Mouse (Mus musculus): ENCODE results near the gene Babam2. TPM values are rescaled to one million over a fixed set of nuclear protein-coding genes. Genes with fewer than 3 reads are reported as not detected.

The Babam2 gene
- polyA plus RNA-seq, 1 experiment from 2014 or later = 33.5 TPM

DNA sequence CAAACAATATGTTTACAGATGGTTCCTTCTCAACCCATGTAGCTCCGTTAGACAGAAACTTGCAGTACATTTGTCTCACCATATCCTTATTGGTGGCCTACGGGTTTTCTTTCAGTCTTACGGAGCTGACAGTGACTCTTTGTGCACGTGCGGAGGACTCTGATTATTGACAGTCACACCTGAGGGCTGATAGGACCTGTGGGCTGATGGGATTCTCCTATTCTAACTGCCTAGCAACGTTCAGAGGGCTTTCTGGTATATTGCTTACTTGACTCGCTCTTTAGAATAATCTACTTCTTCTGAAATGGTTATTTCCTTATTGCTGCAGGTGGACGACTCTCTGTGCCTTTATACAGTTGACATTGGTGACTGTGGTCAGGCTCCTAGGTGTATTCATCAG, 243.4 kb downstream of the Babam2 start:
- Histone ChIP-seq H3K9ac (replicated peaks; ENCODE audit: low read length) (no peak overlapping the region), H3K27me3 (ENCODE audit: control insufficient read depth, insufficient read depth, low read length) (no peaks in the 10 kb centered on the region), H3K36me3 (ENCODE audit: control insufficient read depth, insufficient read depth, low read length) (no peaks in the 10 kb centered on the region), H3K4me2 (ENCODE audit: low read length) (no peak overlapping the region), H3K4me1 (ENCODE audit: control insufficient read depth, insufficient read depth, low read length) (no peaks in the 10 kb centered on the region), H3K4me3 (replicated peaks; ENCODE audit: low read depth, low read length) (no peak overlapping the region), H3K27ac (replicated peaks; ENCODE audit: low read depth, low read length) (no peak overlapping the region), H3K9me3 (ENCODE audit: control insufficient read depth, low read length) (no peaks in the 10 kb centered on the region)
- no peak for ATAC-seq (ENCODE audit: low FRiP score, low TSS enrichment)
- 92% methylated on average over 8 of the region's 8 CpGs for whole genome bisulfite sequencing
- DNase-seq = no peak

DNA sequence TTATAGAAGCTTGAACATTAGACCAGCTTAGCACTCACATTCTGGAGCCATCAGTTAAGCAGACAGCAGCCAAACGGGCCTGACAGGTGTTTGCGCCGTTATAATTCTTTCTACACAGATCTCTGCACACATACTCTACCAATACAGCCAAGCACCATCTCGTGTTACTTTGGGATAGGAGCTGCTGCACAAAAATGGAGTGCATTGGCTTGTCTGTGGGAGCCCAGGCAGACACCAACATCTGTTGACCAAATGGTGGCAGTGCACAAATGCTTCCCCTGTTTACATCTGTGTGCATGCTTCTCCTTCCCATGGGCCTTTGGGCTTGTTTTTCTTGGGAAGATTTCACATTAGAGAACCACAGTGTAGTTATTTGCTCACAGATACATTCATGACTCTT, 249.7 kb downstream of the Babam2 start:
- WGBS = 90% methylated on average over 4 of the region's 4 CpGs
- ATAC-seq (ENCODE audit: low FRiP score, low TSS enrichment) (no peak), DNase-seq (no peak)

DNA sequence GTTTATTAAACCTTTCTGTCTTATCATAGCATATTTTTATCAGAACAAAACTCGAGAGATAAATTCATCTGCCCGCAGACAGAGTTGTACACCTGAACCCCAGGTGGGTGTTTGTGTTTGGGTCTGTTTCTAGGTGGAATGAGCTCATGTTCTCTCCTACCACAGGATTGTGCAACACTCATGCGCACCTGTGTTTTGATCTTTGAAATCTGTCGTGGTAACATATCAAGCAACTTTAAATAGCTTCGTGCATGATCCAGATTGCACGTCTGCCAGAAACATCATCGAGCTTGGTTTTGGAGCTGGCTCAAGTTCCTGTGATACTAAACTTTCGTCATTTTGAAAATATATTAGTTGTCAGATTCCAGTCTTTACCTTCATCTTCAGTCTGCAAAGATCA, 251.9 kb downstream of the Babam2 start:
- no peak overlapping the region for H3K4me2 ChIP-seq (ENCODE audit: low read length)
- no peak for DNase-seq
- no peaks in the 10 kb centered on the region for H3K4me1 ChIP-seq (ENCODE audit: control insufficient read depth, insufficient read depth, low read length)

More for the DNA sequence above, 249.7 kb downstream of the Babam2 start:
- Histone ChIP-seq H3K4me2 (ENCODE audit: low read length) (no peak overlapping the region), H3K4me1 (ENCODE audit: control insufficient read depth, insufficient read depth, low read length) (no peaks in the 10 kb centered on the region), H3K4me3 (replicated peaks; ENCODE audit: low read depth, low read length) (no peak overlapping the region), H3K27ac (replicated peaks; ENCODE audit: low read depth, low read length) (no peak overlapping the region), H3K9ac (replicated peaks; ENCODE audit: low read length) (no peak overlapping the region), H3K9me3 (ENCODE audit: control insufficient read depth, low read length) (no peaks in the 10 kb centered on the region), H3K36me3 (ENCODE audit: control insufficient read depth, insufficient read depth, low read length) (no peaks in the 10 kb centered on the region), H3K27me3 (ENCODE audit: control insufficient read depth, insufficient read depth, low read length) (no peaks in the 10 kb centered on the region)

DNA sequence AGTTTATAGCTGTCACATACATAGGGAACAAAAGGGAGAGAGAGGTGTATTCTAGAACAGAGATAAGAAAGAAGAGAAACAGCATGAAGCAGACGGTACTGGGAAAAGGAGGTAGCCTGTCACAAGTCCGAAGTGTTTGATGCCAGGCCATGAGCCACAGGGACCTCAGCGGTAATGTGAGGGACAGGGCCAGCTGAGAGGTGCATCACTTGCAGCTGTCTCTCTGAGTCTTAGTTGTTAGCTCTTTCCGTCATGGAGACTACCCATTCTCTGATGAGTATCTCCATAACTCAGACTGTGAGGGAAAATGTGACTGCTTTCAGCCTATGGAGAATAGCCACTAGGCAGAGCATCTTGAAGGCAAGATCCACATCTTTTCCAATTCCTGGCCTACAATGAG, 253.0 kb downstream of the Babam2 start:
- H3K4me2 ChIP-seq (ENCODE audit: low read length) = no peak overlapping the region
- DNase-seq = no peak
- H3K9ac ChIP-seq (replicated peaks; ENCODE audit: low read length) = no peak overlapping the region
- H3K9me3 ChIP-seq (ENCODE audit: control insufficient read depth, low read length) = no peaks in the 10 kb centered on the region
- no peaks in the 10 kb centered on the region for H3K27me3 ChIP-seq (ENCODE audit: control insufficient read depth, insufficient read depth, low read length)
- no peak overlapping the region for H3K27ac ChIP-seq (replicated peaks; ENCODE audit: low read depth, low read length)
- no peak overlapping the region for H3K4me3 ChIP-seq (replicated peaks; ENCODE audit: low read depth, low read length)
- 91% methylated on average over 4 of the region's 4 CpGs for WGBS
- no peaks in the 10 kb centered on the region for H3K4me1 ChIP-seq (ENCODE audit: control insufficient read depth, insufficient read depth, low read length)
- no peaks in the 10 kb centered on the region for H3K36me3 ChIP-seq (ENCODE audit: control insufficient read depth, insufficient read depth, low read length)
- ATAC-seq (ENCODE audit: low FRiP score, low TSS enrichment) = no peak

More for the DNA sequence above, 251.9 kb downstream of the Babam2 start:
- Histone ChIP-seq H3K36me3 (ENCODE audit: control insufficient read depth, insufficient read depth, low read length) (no peaks in the 10 kb centered on the region), H3K4me3 (replicated peaks; ENCODE audit: low read depth, low read length) (no peak overlapping the region), H3K27me3 (ENCODE audit: control insufficient read depth, insufficient read depth, low read length) (no peaks in the 10 kb centered on the region), H3K27ac (replicated peaks; ENCODE audit: low read depth, low read length) (no peak overlapping the region), H3K9me3 (ENCODE audit: control insufficient read depth, low read length) (no peaks in the 10 kb centered on the region), H3K9ac (replicated peaks; ENCODE audit: low read length) (no peak overlapping the region)
- ATAC-seq (ENCODE audit: low FRiP score, low TSS enrichment) = no peak
- 93% methylated on average over 8 of the region's 8 CpGs for WGBS

DNA sequence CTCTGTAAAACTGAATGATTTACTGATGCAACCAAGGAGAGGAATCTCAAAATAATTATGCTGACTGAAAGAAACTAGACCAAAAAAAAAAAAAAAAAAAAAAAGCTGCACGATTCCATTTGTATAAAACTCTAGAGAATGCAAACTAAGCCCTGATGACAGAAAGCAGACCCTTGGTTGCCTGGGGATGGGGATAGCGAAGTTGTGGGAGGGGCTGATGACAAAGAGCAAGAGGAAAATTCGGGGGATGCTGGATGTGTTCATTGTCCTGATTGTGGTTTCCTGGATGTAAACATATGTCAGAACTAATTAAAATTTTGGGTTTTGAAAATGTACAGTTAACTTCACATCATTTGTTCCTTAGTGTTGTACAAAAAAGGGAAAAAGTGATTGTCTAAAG, 257.7 kb downstream of the Babam2 start:
- Histone ChIP-seq H3K27me3 (ENCODE audit: control insufficient read depth, insufficient read depth, low read length) (no peaks in the 10 kb centered on the region), H3K27ac (replicated peaks; ENCODE audit: low read depth, low read length) (no peak overlapping the region), H3K4me2 (ENCODE audit: low read length) (no peak overlapping the region), H3K9me3 (ENCODE audit: control insufficient read depth, low read length) (no peaks in the 10 kb centered on the region), H3K36me3 (ENCODE audit: control insufficient read depth, insufficient read depth, low read length) (no peaks in the 10 kb centered on the region), H3K4me1 (ENCODE audit: control insufficient read depth, insufficient read depth, low read length) (no peaks in the 10 kb centered on the region), H3K9ac (replicated peaks; ENCODE audit: low read length) (no peak overlapping the region), H3K4me3 (replicated peaks; ENCODE audit: low read depth, low read length) (no peak overlapping the region)
- WGBS = 71% methylated on average over 3 of the region's 3 CpGs
- DNase-seq (no peak), ATAC-seq (ENCODE audit: low FRiP score, low TSS enrichment) (no peak)

DNA sequence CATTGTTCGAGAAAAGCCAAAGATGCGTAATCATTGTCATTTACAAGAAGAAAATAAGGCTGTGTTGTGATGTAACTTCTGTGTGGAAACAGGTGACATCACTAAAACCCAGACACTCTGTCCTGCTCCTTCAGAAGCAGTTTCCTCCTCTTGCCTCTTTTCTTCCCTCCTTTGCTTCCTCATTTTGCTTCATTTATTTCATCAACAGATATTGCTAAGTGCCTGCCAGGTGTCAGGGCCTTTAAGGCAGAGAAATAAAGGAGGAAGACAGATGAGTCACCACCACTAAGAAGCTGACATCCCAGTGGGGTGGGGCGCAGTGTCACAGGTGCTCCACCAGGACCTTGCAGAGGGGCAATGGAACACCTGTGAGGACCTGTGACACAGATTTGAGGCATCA, 258.9 kb downstream of the Babam2 start:
- Histone ChIP-seq H3K4me1 (ENCODE audit: control insufficient read depth, insufficient read depth, low read length) (no peaks in the 10 kb centered on the region), H3K27ac (replicated peaks; ENCODE audit: low read depth, low read length) (no peak overlapping the region), H3K4me3 (replicated peaks; ENCODE audit: low read depth, low read length) (no peak overlapping the region), H3K9me3 (ENCODE audit: control insufficient read depth, low read length) (no peaks in the 10 kb centered on the region), H3K27me3 (ENCODE audit: control insufficient read depth, insufficient read depth, low read length) (no peaks in the 10 kb centered on the region), H3K4me2 (ENCODE audit: low read length) (no peak overlapping the region), H3K36me3 (ENCODE audit: control insufficient read depth, insufficient read depth, low read length) (no peaks in the 10 kb centered on the region), H3K9ac (replicated peaks; ENCODE audit: low read length) (no peak overlapping the region)
- ATAC-seq (ENCODE audit: low FRiP score, low TSS enrichment) (no peak), DNase-seq (no peak)
- WGBS = 96% methylated on average over 3 of the region's 3 CpGs

DNA sequence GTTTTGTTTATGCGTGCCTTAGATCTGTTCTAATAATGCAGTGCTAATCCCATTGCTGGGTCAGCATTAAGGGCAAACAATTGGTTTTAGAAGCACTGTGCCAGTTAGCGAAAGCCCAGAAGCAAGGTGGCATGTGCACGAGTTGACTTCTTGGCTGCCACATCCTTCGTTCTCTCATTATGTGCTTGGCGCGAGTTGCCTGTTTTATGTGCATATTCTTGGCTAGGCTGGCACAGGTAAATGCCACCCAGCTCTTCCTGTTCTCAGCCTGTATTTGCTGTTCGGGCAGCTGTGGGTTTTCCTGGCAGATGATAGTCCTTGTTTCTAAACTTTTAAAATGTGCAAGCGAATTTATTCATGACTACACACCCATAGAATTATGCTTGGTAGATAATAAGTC, 262.4 kb downstream of the Babam2 start:
- Histone ChIP-seq H3K4me3 (replicated peaks; ENCODE audit: low read depth, low read length) (no peak overlapping the region), H3K27me3 (ENCODE audit: control insufficient read depth, insufficient read depth, low read length) (no peaks in the 10 kb centered on the region), H3K36me3 (ENCODE audit: control insufficient read depth, insufficient read depth, low read length) (no peaks in the 10 kb centered on the region), H3K4me2 (ENCODE audit: low read length) (no peak overlapping the region), H3K4me1 (ENCODE audit: control insufficient read depth, insufficient read depth, low read length) (no peaks in the 10 kb centered on the region), H3K9ac (replicated peaks; ENCODE audit: low read length) (no peak overlapping the region), H3K27ac (replicated peaks; ENCODE audit: low read depth, low read length) (no peak overlapping the region), H3K9me3 (ENCODE audit: control insufficient read depth, low read length) (no peaks in the 10 kb centered on the region)
- WGBS = 64% methylated on average over 8 of the region's 8 CpGs
- no peak for ATAC-seq (ENCODE audit: low FRiP score, low TSS enrichment)
- DNase-seq = peak; percentile 2

DNA sequence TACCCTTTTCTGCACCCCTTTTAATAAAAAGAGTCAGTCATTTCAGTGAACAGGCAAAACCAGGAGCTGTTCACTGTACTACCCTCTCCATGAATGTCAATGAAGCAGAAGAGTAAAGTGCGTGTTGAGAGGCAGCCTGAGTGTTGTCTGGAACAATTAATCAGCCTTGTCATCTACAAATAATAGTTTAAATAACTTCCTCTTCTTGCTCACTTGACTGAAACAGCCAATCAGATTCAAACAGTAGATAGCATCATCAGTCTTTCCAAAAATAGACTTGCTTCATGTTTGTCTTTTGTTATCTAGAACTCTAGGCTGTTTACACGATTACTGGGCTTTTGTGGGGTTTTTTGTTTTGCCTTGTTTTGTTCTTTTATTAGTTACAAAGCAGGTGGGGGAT, 263.9 kb downstream of the Babam2 start:
- no peak overlapping the region for H3K4me3 ChIP-seq (replicated peaks; ENCODE audit: low read depth, low read length)
- DNase-seq (no peak), ATAC-seq (ENCODE audit: low FRiP score, low TSS enrichment) (no peak)
- H3K4me1 ChIP-seq (ENCODE audit: control insufficient read depth, insufficient read depth, low read length) = no peaks in the 10 kb centered on the region
- H3K27me3 ChIP-seq (ENCODE audit: control insufficient read depth, insufficient read depth, low read length) = no peaks in the 10 kb centered on the region
- H3K36me3 ChIP-seq (ENCODE audit: control insufficient read depth, insufficient read depth, low read length) = no peaks in the 10 kb centered on the region
- no peak overlapping the region for H3K27ac ChIP-seq (replicated peaks; ENCODE audit: low read depth, low read length)
- no peak overlapping the region for H3K4me2 ChIP-seq (ENCODE audit: low read length)
- WGBS = 77% methylated on average over 2 of the region's 2 CpGs
- no peaks in the 10 kb centered on the region for H3K9me3 ChIP-seq (ENCODE audit: control insufficient read depth, low read length)
- H3K9ac ChIP-seq (replicated peaks; ENCODE audit: low read length) = no peak overlapping the region

DNA sequence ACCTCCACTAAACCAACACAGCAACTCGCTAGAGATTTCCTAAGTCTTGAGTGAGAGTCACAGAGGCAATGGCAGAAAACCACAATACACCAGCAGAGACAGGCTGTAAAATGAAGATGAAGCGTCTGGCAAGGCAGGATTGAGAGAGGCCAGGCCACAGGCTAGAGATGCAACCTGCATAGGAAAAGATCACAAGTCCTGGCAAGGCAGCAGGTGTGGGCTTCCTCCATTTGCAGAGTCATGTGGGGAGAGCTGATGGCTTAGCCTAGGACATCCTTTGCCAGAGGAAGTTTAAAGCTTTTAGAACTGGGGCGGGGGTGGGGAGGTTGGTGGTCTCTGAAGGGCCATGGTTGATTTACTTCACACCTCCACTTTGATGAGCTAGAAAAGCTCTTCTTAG, 264.9 kb downstream of the Babam2 start:
- H3K4me3 ChIP-seq (replicated peaks; ENCODE audit: low read depth, low read length) = no peak overlapping the region
- no peaks in the 10 kb centered on the region for H3K36me3 ChIP-seq (ENCODE audit: control insufficient read depth, insufficient read depth, low read length)
- H3K27ac ChIP-seq (replicated peaks; ENCODE audit: low read depth, low read length) = no peak overlapping the region
- no peak for ATAC-seq (ENCODE audit: low FRiP score, low TSS enrichment)
- no peak for DNase-seq
- H3K9me3 ChIP-seq (ENCODE audit: control insufficient read depth, low read length) = no peaks in the 10 kb centered on the region
- H3K27me3 ChIP-seq (ENCODE audit: control insufficient read depth, insufficient read depth, low read length) = no peaks in the 10 kb centered on the region
- no peaks in the 10 kb centered on the region for H3K4me1 ChIP-seq (ENCODE audit: control insufficient read depth, insufficient read depth, low read length)
- H3K9ac ChIP-seq (replicated peaks; ENCODE audit: low read length) = no peak overlapping the region
- H3K4me2 ChIP-seq (ENCODE audit: low read length) = no peak overlapping the region
- WGBS = 80% methylated on average over 3 of the region's 3 CpGs

Measured in midbrain, embryonic 14.5 days (tissue).